Mouse (Mus musculus): ENCODE measurements around the gene Rapgef2.

DNA sequence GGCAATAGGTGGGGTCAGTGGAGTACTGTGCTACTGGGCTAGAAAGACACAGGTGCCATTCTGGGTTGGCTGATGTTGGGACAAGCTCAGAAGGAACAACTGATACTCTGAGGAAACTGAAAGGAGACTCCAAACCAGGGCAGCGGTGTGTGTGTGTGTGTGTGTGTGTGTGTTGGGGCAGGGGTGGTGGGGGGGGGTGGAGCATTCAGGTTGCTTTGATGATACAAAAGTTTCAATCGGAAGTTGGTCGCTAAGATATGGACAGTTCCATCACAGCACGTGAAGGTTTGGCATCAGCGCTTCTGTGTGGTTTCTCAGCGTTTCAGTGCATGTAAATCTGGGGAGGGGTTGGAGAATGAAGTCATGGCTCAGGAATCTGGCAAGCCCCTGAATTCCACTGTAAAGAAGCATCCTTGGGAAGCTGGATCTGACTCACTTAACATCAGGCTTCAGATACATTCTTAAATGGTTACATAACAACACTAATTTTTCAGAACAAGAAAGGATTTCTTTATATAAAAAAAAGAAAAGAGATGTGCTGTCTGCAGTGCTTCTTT, 157.2 kb downstream of the Rapgef2 start:
- no peak for TF ChIP-seq POLR2A (IDR thresholded peaks at IDR 0.05; ENCODE audit: insufficient read depth, low read length)
- no peak for TF ChIP-seq CTCF (IDR thresholded peaks at IDR 0.05; ENCODE audit: low read depth, low read length)
- no peak for TF ChIP-seq EP300 (IDR thresholded peaks at IDR 0.05; ENCODE audit: insufficient read depth, low read depth, low read length)

Data from ES-Bruce4 (cell line).